Mouse (Mus musculus): ENCODE results near the gene Klhdc3.

- TF ChIP-seq CTCF (IDR thresholded peaks at IDR 0.05; ENCODE audit: low read depth) (no peak), EP300 (IDR thresholded peaks at IDR 0.05; ENCODE audit: low read depth) (no peak)
These were observed 10.8 kb downstream of the Klhdc3 start for GRCm38 (mm10) chr17:46669911-46670310.

Data from heart, postnatal 0 days (tissue).